Mouse (Mus musculus) spleen, adult 18-20 months (tissue): Measurements from ENCODE around the gene Tbx4.

Source experiments
- DNase-seq, 2 experiments: peaks; one replicate each; pipeline ENCODE4 v3.0.0; 2022; ENCODE audit warnings: mixed read lengths in 2 of 2

The Tbx4 gene

GRCm38 (mm10) chr11:85885665-85886428 is at the start of gene Tbx4:
Gene Tbx4 (plus strand): TSS chr11:85886422.
- DNase-seq = no peak

GRCm38 (mm10) chr11:85836523-85837290 is 49.5 kb upstream of the Tbx4 start:
- DNase-seq = no peak

- DNase-seq = no peak
Measured at GRCm38 (mm10) chr11:85837291-85837647, 49.0 kb upstream of the Tbx4 start.

GRCm38 (mm10) chr11:85837648-85838423 is 48.4 kb upstream of the Tbx4 start:
- no peak for DNase-seq

GRCm38 (mm10) chr11:85838424-85839257 is 47.6 kb upstream of the Tbx4 start:
- DNase-seq = no peak

- no peak for DNase-seq
Measured at GRCm38 (mm10) chr11:85839258-85840030, 46.8 kb upstream of the Tbx4 start.

- no peak for DNase-seq
Measured at GRCm38 (mm10) chr11:85840031-85840802, 46.0 kb upstream of the Tbx4 start.

- no peak for DNase-seq
Measured at GRCm38 (mm10) chr11:85840803-85841145, 45.4 kb upstream of the Tbx4 start.

GRCm38 (mm10) chr11:85841211-85841681 is 45.0 kb upstream of the Tbx4 start:
- no peak for DNase-seq

- DNase-seq = peak in 1 of 2 experiments; percentile 53
Measured at GRCm38 (mm10) chr11:85841980-85842379, 44.2 kb upstream of the Tbx4 start.

- no peak for DNase-seq
Measured at GRCm38 (mm10) chr11:85842596-85843346, 43.5 kb upstream of the Tbx4 start.

- peak; percentile 21 to 62 for DNase-seq
Measured at GRCm38 (mm10) chr11:85843347-85843692, 42.9 kb upstream of the Tbx4 start.

GRCm38 (mm10) chr11:85844144-85844965 is 41.9 kb upstream of the Tbx4 start:
- DNase-seq = peak; percentile 42 to 73

- DNase-seq = no peak
Measured at GRCm38 (mm10) chr11:85844971-85845370, 41.3 kb upstream of the Tbx4 start.

GRCm38 (mm10) chr11:85845921-85846320 is 40.3 kb upstream of the Tbx4 start:
- no peak for DNase-seq

GRCm38 (mm10) chr11:85846509-85846908 is 39.7 kb upstream of the Tbx4 start:
- no peak for DNase-seq

- no peak for DNase-seq
Measured at GRCm38 (mm10) chr11:85849037-85849436, 37.2 kb upstream of the Tbx4 start.

- DNase-seq = no peak
Measured at GRCm38 (mm10) chr11:85850233-85850632, 36.0 kb upstream of the Tbx4 start, which contains the start of gene Gm11444. Gene Gm11444 (minus strand): TSS chr11:85850333.

GRCm38 (mm10) chr11:85850758-85851157 is 35.5 kb upstream of the Tbx4 start:
- DNase-seq = no peak
